Comparison of ENCODE assay signal across 8 mouse cellular contexts in the genomic region with DNA sequence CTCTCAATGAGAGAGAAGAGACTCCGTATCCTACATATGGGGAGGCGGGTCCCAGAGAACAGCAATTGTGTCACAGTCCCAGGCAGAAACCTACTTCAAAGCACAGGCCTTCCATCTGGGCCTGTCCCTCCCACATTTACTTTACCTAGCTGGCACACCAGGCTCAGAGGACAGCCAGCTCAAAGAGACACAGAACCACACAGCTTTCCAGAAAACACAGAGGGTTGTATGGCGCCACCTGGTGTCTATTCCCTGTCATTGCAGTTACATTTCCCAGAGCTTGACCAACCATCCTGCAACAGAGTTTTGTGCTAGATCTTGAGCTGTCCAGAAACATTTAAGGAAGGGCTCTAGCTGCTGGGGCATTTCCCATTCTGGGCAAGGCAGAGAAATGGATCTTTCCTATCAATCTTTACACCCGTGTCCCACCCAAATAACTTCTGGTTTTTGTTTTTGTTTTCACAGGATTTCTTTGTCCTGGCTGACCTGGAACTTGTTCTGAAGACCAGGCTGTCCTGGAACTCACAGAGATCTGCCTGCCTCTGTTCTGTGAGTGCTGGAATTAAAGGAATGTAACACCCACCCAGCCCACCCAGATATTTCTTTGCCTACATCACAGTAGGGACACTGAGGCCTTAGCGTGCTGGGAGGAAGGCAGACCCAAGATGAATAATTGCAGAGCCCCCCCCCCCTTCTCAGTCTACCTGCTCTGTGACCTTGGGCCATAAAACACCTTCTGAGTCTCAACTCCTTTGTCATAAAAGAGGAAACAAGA. TPM values are rescaled to one million over a fixed set of nuclear protein-coding genes. Genes with fewer than 3 reads are reported as not detected.
DNase-seq lines count a peak whose midpoint lies in the region; ATAC-seq lines count a peak whose summit lies in the region.

No protein-coding gene starts in this region.

- ATAC-seq in inflammation-experienced regulatory T-cells, adult 6 months, result no peak

- peak; percentile 32 for DNase-seq in T-cell, adult 2 months (ENCODE audit: low spot score)
- DNase-seq in cerebellum, adult 11 months, result peak; percentile 47
- DNase-seq in forelimb bud, embryonic 11.5 days (ENCODE audit: low read depth, low spot score), result peak; percentile 84
- peak; percentile 85 for DNase-seq in heart, postnatal 4 days
- peak; percentile 60 to 71 for DNase-seq in layer of hippocampus, postnatal 25 days (ENCODE audit: extremely low spot score in 1 of 2, low spot score in 1 of 2)
- peak; percentile 90 for DNase-seq in lung, postnatal 10 days
- DNase-seq in right cerebral cortex, postnatal 14 days, result peak; percentile 49

RNA-seq across cellular contexts. Expression of a gene that starts 29.3 kb away (rescaled TPM):
- under 1 TPM; 0.67 to 0.68 TPM for total RNA-seq in heart, postnatal 4 days (2021)
- total RNA-seq in layer of hippocampus, postnatal 25 days (2021), result not detected
- not detected for polyA plus RNA-seq in inflammation-experienced regulatory T-cells, adult 6 months (2017; shearing (Covaris generic))

Comparison
In these comparisons a context has a peak if more than half of its experiments do, and no peak if none do; other contexts are left out.
1. DNase-seq: peak in every context shown above with its lines; median percentile 90 in lung, postnatal 10 days; 85 in heart, postnatal 4 days; 84 in forelimb bud, embryonic 11.5 days; 66 in layer of hippocampus, postnatal 25 days; 49 in right cerebral cortex, postnatal 14 days; 47 in cerebellum, adult 11 months; 32 in T-cell, adult 2 months.